Mouse (Mus musculus) lung, embryonic 16.5 days (tissue): Measurements from ENCODE around the gene Atp6ap2. TPM values are rescaled to one million over a fixed set of nuclear protein-coding genes. Genes with fewer than 3 reads are reported as not detected.

Experiments
- ATAC-seq: fragments of 200-750 bp; cut with Nextera tagmentation; 2 replicates; pipeline ENCODE4 v1.8.0; 2017; ENCODE audit warnings: low read depth, mild to moderate bottlenecking, moderate library complexity
- H3K27ac ChIP-seq: fragments of 300-500 bp; sonication (generic); 2 replicates; pipeline ENCODE4 v1.5.1; 2014; ENCODE audit warnings: mild to moderate bottlenecking, control low read depth, low read length
- H3K27me3 ChIP-seq: fragments of 300-500 bp; sonication (generic); 2 replicates; pipeline ENCODE4 v1.6.1; 2014; ENCODE audit warnings: low read depth, low read length, mixed read lengths; ENCODE audit not compliant: control insufficient read depth, insufficient read depth
- H3K36me3 ChIP-seq: fragments of 300-500 bp; sonication (generic); 2 replicates; pipeline ENCODE4 v1.6.1; 2014; ENCODE audit warnings: low read length; ENCODE audit not compliant: control insufficient read depth, insufficient read depth
- H3K4me1 ChIP-seq: fragments of 300-500 bp; sonication (generic); replicated peaks from 2 replicates; pipeline ENCODE4 v1.6.1; 2014; ENCODE audit warnings: low read length, mixed read lengths; ENCODE audit not compliant: control insufficient read depth, insufficient read depth
- H3K4me2 ChIP-seq: fragments of 300-500 bp; sonication (generic); 2 replicates; pipeline ENCODE4 v1.6.1; 2014; ENCODE audit warnings: low read depth, low read length, control low read depth
- H3K4me3 ChIP-seq: fragments of 300-500 bp; sonication (generic); 2 replicates; pipeline ENCODE4 v1.5.1; 2014; ENCODE audit warnings: mild to moderate bottlenecking, low read length, control low read depth
- H3K9ac ChIP-seq: fragments of 300-500 bp; sonication (generic); 2 replicates; pipeline ENCODE4 v1.6.1; 2014; ENCODE audit warnings: low read length, control low read depth
- H3K9me3 ChIP-seq: fragments of 300-500 bp; sonication (generic); 2 replicates; pipeline ENCODE4 v1.6.1; 2016; ENCODE audit warnings: low read length; ENCODE audit not compliant: control insufficient read depth
- WGBS: fragments of 180-500 bp; shearing (Covaris S2); extraction: QIAGEN DNeasy Blood & Tissue Kit; methylation state at CpG from one replicate; pipeline ENCODE4 v1.1.7; 2014; 5-methylcytosine and 5-hydroxymethylcytosine counted together
- polyA plus RNA-seq: library from polyadenylated mRNA; unstranded; fragments of >200 nt; fragmentation: Nextera tagmentation; extraction: Ambion mirVana; gene quantifications from 2 replicates; pipeline ENCODE4 v1.2.1, GENCODE M21; 2015

Gene Atp6ap2
- polyA plus RNA-seq = 96.0 and 105 TPM in 2 replicates

DNA sequence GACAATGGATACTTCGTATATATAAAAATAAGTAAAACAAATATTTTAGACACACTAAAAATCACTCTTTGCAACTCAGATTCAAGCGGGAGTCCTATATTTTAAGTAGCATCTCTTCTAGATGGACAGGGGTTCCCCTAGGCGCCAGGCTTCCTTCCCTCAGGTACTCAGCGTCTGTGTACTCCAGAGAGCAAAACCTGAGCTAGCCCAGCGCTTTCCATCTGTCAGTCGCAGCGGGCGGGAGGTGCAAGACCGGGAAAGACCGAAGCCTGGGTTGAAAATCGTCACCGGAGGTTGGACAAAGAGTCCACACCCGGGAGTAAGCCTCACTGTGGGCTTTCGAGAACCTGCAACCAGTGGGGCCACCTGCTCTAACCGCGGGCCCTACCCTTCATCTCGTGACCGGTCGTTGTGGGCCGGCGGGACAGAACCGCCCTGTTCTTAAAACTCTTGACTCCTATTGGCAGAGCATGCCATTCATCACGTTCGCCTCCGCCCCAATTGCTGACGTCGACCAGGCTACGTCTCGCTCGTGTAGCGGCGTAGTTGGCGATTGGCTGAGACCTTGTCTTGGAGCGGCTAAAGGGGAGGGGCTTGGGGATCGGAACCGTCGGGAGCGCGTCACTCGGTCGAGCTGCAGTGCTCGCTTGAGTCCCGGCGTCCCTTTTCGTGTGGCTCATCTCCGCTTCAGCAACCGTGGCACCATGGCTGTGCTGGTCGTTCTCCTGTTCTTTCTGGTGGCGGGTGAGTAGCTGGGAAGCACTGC, at the start of gene Atp6ap2:
Gene Atp6ap2 (plus strand): TSS at position 610 of the 766 bp plus-strand sequence.
- H3K36me3 ChIP-seq = no peaks in the 10 kb centered on the region
- H3K9me3 ChIP-seq = no peaks in the 10 kb centered on the region
- 15% methylated on average over 46 of the region's 49 CpGs for WGBS
- H3K9ac ChIP-seq = peak within 1 kb of the TSS; percentile 87
- ATAC-seq = peak; percentile 100
- peak within 1 kb of the TSS; percentile 54 for H3K4me2 ChIP-seq
- H3K4me3 ChIP-seq = peak within 1 kb of the TSS; percentile 75
- peak within 1 kb of the TSS; percentile 66 for H3K27ac ChIP-seq
- peaks cover 3% of the 10 kb centered on the region; the same call in 1 of the 2 replicates for H3K4me1 ChIP-seq
- no peaks in the 10 kb centered on the region for H3K27me3 ChIP-seq

DNA sequence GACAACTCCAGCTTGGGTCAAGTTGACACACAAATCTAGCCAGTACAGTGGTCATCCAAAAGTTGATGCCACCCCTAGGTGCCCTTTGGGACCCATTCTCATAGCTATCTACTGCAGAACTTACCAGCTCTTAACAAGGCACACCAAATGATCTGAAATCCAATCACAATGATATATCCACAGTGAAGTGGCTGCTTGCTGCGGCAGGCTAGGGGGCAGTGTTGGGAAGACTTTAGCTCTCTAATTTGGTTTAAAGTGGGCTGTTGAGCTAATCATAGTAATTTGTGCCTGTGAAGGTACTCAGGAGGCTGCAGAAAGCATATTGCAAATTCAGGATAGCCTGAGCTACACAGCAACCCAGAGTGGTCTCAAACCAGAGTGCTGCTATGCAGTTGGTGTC, 43.2 kb upstream of the Atp6ap2 start:
- Histone ChIP-seq H3K36me3 (no peaks in the 10 kb centered on the region), H3K9ac (no peak overlapping the region), H3K4me3 (no peak overlapping the region), H3K27me3 (no peaks in the 10 kb centered on the region), H3K4me2 (no peak overlapping the region), H3K4me1 (no peaks in the 10 kb centered on the region), H3K9me3 (no peaks in the 10 kb centered on the region), H3K27ac (no peak overlapping the region)
- 79% methylated on average over 1 of the region's 1 CpGs for WGBS
- ATAC-seq = no peak

GRCm38 (mm10) chrX:12557086-12557485, 30.5 kb upstream of the Atp6ap2 start:
- H3K9me3 ChIP-seq = no peaks in the 10 kb centered on the region
- ATAC-seq = no peak
- no peaks in the 10 kb centered on the region for H3K27me3 ChIP-seq
- H3K4me1 ChIP-seq = no peaks in the 10 kb centered on the region
- no peak overlapping the region for H3K9ac ChIP-seq
- H3K4me2 ChIP-seq = no peak overlapping the region
- WGBS = 65% methylated on average over 7 of the region's 7 CpGs
- no peak overlapping the region for H3K4me3 ChIP-seq
- no peaks in the 10 kb centered on the region for H3K36me3 ChIP-seq
- H3K27ac ChIP-seq = no peak overlapping the region

DNA sequence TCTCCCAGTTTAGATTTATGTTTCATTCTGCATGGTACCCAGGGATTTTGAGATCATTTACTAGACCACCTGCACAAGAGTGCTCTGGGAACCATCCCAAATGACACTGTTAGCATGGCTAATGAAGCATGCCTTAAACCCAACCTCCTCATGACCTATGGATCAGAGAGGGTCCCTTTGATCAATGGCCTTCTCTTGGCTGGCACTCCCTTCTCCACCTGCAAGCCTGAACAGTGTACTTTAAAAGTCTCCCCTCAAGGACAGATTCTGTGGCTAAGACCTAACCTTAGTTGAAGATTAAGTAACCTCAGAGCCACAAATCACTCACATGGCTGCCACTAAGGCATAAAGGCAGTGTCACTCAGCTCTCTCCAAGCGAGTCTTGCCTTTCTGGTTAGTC, 16.2 kb upstream of the Atp6ap2 start:
- Histone ChIP-seq H3K27me3 (no peaks in the 10 kb centered on the region), H3K9ac (no peak overlapping the region), H3K9me3 (no peaks in the 10 kb centered on the region), H3K36me3 (no peaks in the 10 kb centered on the region), H3K27ac (no peak overlapping the region), H3K4me3 (no peak overlapping the region), H3K4me2 (no peak overlapping the region), H3K4me1 (no peaks in the 10 kb centered on the region)
- WGBS = 69% methylated on average over 1 of the region's 1 CpGs
- ATAC-seq = no peak

DNA sequence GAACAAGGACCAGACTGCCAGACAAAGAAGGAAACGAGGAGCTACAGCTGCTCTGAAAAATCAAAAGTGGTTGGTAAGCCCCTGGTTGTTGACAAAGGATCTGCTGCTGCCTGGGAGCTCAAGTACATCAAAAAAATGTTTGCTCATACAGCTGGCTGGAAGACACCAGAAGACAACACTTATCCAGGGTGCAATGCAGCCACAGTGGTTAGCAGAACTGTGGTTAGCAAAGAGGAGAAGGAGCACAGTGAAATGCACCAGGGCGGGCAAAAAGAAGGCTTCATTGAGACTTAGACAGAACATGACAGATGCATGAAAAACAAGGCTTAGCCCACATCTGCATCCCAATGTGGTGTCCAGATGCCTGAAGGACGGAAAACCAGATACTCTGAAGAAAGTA, 9.7 kb upstream of the Atp6ap2 start:
- no peaks in the 10 kb centered on the region for H3K4me1 ChIP-seq
- no peaks in the 10 kb centered on the region for H3K9me3 ChIP-seq
- no peaks in the 10 kb centered on the region for H3K36me3 ChIP-seq
- H3K9ac ChIP-seq = no peak overlapping the region
- no peak overlapping the region for H3K4me3 ChIP-seq
- no peaks in the 10 kb centered on the region for H3K27me3 ChIP-seq
- no peak for ATAC-seq
- H3K27ac ChIP-seq = no peak overlapping the region
- WGBS = 51% methylated on average over 3 of the region's 3 CpGs
- no peak overlapping the region for H3K4me2 ChIP-seq

DNA sequence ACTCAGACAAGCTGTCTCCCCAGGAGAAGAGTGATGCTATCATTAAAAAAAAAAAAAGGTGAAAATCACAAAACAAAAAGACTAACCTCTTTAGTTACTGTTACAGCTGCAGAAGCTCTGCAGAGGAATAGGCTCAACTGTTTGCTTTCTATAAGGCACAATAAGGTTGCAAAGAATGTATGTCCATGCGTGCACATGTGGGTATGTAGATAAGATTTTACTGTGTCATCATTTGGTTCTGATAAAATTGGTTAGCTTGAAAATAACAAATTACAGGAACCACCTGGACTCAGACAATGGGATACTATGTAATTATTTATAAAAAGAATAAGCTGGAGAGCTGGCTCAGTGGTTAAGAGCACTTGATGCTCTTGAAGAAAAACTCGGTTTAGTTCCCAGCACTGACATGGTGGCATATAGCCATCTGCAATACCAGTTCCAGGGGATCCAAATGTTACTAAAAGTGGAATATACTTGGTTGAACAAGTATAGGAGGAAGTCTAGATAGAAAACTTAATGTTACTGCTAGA, 9.2 kb upstream of the Atp6ap2 start:
- Histone ChIP-seq H3K9me3 (no peaks in the 10 kb centered on the region), H3K4me3 (no peak overlapping the region), H3K27me3 (no peaks in the 10 kb centered on the region), H3K9ac (no peak overlapping the region), H3K27ac (no peak overlapping the region), H3K4me1 (no peaks in the 10 kb centered on the region), H3K36me3 (no peaks in the 10 kb centered on the region), H3K4me2 (no peak overlapping the region)
- ATAC-seq = peak; percentile 51; the same call in 1 of the 2 replicates
- 51% methylated on average over 2 of the region's 2 CpGs for WGBS

GRCm38 (mm10) chrX:12583261-12583660, 4.3 kb upstream of the Atp6ap2 start:
- H3K4me3 ChIP-seq = no peak overlapping the region

GRCm38 (mm10) chrX:12587958-12588355, 356 bp downstream of the Atp6ap2 start:
- 13% methylated on average over 18 of the region's 18 CpGs for WGBS
- Histone ChIP-seq H3K4me3 (peak overlapping the region; percentile 75), H3K27me3 (no peaks in the 10 kb centered on the region; the same call in 1 of the 2 replicates), H3K4me2 (peak overlapping the region; percentile 51), H3K9ac (peak overlapping the region; percentile 87), H3K4me1 (peaks cover 3% of the 10 kb centered on the region; the same call in 1 of the 2 replicates), H3K9me3 (no peaks in the 10 kb centered on the region), H3K27ac (peak overlapping the region; percentile 66; the same call in 1 of the 2 replicates), H3K36me3 (no peaks in the 10 kb centered on the region)
- peak; percentile 51 for ATAC-seq

More at GRCm38 (mm10) chrX:12583261-12583660, 4.3 kb upstream of the Atp6ap2 start:
- H3K36me3 ChIP-seq = no peaks in the 10 kb centered on the region
- H3K27ac ChIP-seq = no peak overlapping the region
- no peak overlapping the region for H3K9ac ChIP-seq
- no peak for ATAC-seq
- no peak overlapping the region for H3K4me2 ChIP-seq
- H3K9me3 ChIP-seq = no peaks in the 10 kb centered on the region
- no peaks in the 10 kb centered on the region for H3K27me3 ChIP-seq
- WGBS = 78% methylated on average over 5 of the region's 5 CpGs
- H3K4me1 ChIP-seq = no peaks in the 10 kb centered on the region

DNA sequence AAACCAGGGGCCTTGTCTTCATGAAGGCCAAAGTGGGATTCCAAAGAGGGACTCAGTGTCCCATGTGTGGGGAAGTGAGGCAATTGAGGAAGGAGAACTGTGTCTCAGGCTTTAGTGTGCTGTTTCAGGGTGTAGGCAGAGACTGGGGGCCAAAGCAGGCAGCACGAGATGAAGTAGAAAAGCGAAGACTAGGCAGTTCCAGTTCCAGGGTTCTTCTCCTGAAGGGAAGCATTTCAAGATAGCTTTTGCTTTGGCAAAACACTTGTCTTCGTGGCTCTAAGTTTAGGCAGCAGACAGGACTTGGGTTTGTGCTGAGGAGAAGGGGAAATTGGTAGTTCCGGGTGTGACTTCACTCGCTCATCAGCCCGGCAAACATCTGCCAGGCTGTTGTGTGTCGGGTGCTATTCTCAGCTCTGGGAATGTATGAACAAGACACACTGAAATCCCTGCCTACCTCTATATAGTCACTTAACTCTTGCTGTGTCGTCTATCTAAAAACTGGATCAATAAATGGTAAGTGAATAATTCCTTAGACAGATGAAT, 3.9 kb downstream of the Atp6ap2 start:
- Histone ChIP-seq H3K9me3 (no peaks in the 10 kb centered on the region), H3K4me1 (peaks cover 3% of the 10 kb centered on the region; the same call in 1 of the 2 replicates), H3K27ac (no peak overlapping the region), H3K4me3 (no peak overlapping the region), H3K36me3 (no peaks in the 10 kb centered on the region), H3K4me2 (no peak overlapping the region), H3K9ac (no peak overlapping the region), H3K27me3 (no peaks in the 10 kb centered on the region; the same call in 1 of the 2 replicates)
- ATAC-seq = no peak
- WGBS = 69% methylated on average over 8 of the region's 8 CpGs
